Mouse (Mus musculus): Measurements from ENCODE around the gene Fam219a.

DNA sequence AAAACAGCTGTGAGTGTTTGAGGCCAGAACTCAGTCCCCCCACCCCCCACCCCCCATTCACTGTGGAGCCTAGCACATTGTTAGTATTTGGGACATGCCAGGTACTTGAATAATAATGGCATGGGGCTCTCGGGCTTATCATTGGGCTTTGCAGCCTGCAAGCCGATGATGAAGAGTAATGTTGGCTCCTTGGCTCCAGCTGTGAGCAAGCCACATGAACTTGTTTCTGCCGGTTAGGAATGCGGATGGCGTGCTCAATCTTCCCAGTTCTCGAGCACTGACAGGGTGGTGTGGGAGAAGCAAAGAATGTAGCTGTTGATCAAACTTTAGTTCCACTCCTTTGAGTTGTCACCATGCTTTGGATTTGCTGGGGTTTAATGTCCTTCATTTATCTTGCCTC lies 6.6 kb upstream of the Fam219a start:
- TF ChIP-seq CTCF (IDR thresholded peaks at IDR 0.05; ENCODE audit: low read depth, low read length) (no peak), GATA1 (IDR thresholded peaks at IDR 0.05; ENCODE audit: borderline replicate concordance, low read length) (no peak), TAL1 (conservative IDR thresholded peaks at IDR 0.05; ENCODE audit: low read depth, low read length) (no peak), GATA2 (IDR thresholded peaks at IDR 0.05; ENCODE audit: borderline replicate concordance, low read depth, low read length) (no peak), POLR2AphosphoS5 (IDR thresholded peaks at IDR 0.05; ENCODE audit: insufficient replicate concordance, low read depth, low read length) (no peak)
